Mouse (Mus musculus): Measurements from ENCODE around the gene Polr1b.

The Polr1b gene

DNA sequence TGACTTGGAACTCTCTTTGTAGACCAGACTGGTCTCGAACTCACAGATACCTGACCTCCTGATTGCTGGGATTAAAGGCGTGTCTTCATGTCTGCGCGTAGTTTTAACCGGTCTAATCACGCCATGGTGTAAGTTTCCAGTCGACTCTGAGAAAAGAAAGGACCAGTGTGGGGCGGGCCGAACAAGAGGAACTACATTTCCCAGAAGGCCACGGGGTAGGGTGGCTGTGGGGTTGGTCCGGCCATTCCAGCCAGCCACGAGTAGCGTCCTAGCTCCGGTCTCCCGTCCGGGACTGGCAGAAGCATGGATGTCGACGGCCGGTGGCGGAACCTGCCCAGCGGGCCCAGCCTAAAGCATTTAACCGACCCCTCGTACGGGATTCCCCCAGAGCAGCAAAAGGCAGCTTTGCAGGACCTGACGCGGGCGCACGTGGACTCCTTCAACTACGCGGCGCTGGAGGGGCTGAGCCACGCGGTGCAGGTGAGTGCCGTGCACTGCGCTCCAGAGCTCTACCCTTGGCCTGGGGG lies at the start of gene Polr1b:
Gene Polr1b (plus strand): TSS at position 212 of the 527 bp plus-strand sequence.
- peak; percentile 93 to 96 for DNase-seq (ENCODE audit: low spot score in 2 of 2)

GRCm38 (mm10) chr2:129052451-129052983 lies 48.3 kb upstream of the Polr1b start:
- no peak for DNase-seq (ENCODE audit: low spot score in 2 of 2)

DNA sequence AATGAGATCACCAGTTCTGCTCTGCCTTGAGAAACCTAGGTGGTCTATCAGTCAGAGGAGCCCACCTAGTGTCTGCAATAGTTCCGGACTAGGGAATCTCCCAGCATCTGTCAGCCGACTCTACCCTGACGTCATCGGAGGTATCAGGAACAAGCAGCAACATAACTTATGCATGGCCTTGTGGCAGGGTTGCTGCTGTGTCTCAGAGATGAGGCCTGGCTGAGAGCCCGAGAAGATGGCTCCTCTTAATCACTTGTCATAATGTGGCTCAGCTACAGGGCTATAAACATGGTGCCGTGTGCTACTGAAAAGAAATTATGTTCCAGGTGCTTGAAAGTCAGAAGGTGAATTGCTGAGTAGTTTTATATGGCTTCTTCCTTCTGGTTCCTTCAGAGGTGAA lies 45.1 kb upstream of the Polr1b start:
- DNase-seq (ENCODE audit: low spot score in 2 of 2): no peak

DNA sequence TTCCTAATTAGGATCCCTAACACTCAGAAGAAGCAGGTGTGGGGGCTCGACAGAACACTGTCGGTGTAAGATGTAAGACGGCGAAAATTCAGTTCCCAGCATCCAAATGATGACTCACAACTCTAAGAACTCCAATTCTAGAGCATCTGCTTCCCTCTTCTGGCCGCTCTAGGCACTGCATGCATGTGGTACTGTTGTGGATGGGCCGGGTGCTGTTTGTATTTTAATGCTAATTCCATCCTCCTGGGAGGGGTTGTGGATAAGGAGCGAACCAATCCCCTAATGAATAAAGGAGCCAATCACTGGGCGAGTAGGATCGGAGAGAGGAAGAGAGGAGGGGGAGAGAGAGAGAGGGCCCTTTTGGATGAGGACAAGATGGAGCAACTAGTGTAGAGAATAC lies 44.2 kb upstream of the Polr1b start:
- no peak for DNase-seq (ENCODE audit: low spot score in 2 of 2)

GRCm38 (mm10) chr2:129057256-129057655 lies 43.5 kb upstream of the Polr1b start:
- no peak for DNase-seq (ENCODE audit: low spot score in 2 of 2)

DNA sequence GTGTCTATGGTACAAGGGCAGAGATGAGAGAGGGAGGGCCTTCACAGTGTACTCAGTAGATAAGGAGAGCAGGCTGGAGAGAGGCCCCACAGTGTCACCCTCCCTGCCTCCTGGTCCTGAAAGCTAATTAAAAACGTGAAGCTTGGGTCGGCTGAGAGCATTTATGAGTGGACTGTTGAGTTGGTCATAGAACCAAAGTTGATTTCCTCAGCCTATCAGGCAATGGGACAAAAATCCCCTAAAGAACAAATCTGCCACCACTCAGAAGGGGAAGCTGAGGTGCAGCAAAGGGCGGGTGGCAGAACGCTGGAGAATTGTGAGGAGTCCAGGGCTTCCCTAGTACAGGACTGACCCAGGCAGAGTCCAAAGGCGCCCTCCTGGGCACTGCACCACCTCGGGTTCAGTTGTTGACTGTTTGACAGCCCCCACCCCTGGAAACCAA lies 42.9 kb upstream of the Polr1b start:
- no peak for DNase-seq (ENCODE audit: low spot score in 2 of 2)

DNA sequence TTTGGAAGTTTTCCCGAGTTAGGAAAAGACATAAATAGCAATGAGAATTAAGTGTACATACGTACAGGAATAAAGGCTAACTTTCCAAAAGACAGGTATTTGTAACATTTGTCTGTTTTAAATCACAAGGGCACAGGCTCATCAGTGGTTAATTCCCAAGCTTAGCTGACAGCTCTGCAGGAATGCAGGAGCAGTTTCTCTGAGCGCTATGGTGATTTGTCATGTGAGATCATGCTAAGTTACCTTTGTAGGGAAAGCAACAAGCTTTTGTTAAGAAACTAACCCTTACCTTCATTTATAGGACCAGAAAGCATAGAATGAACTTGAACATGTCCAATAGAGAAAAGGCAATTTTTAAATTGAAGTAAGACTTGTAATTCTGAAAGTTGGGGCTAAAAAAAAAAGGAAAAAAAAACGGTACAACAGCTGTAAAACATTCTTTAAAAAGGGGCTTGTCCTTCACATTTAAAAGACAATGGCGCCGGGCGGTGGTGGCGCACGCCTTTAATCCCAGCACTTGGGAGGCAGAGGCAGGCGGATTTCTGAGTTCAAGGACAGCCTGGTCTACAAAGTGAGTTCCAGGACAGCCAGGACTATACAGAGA lies 39.2 kb upstream of the Polr1b start:
- no peak for DNase-seq (ENCODE audit: low spot score in 2 of 2)

GRCm38 (mm10) chr2:129065437-129066282 lies 35.1 kb upstream of the Polr1b start, which contains the start of gene Ttl:
Gene Ttl (plus strand): TSS chr2:129065942.
- peak; percentile 67 to 78 for DNase-seq (ENCODE audit: low spot score in 2 of 2)

DNA sequence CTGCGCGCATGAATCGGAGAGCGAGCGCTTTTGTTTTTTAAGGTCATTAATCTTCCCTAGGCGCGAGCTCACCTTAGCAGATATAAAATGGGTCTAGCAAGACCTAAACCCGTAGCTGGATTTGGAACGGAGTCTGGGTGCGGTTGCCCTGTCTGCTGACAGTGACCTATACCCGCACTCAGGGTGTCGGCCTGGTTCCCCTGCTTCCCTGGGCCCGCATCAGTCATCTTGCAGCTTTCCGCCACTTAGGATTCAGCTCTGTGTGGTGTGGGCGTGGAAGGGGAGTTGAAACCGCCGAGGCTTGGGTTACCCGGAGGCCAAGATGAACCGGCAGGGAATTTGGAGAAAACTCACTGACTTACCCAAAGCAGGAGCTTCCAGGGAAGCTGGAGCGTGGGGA lies 34.5 kb upstream of the Polr1b start:
- peak; percentile 65 to 69 for DNase-seq (ENCODE audit: low spot score in 2 of 2)

DNA sequence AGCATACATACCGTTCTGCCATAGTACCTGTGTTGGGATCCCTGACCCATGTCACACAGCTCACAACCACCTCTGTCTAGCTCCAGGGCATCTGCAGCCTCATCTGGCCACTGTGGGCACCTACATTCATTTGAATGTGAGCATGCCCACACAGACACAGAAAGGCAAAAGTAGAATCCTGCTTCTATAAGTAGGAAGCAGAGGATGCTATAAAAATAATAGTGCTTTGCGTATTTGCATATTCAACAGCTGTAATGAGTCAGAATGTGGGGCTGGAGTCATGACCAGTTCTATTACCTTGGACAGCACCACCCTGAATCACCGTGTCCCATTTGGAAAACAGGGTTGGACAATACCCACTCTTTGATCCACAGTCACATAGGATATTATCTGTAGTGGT lies 30.5 kb upstream of the Polr1b start:
- DNase-seq (ENCODE audit: low spot score in 2 of 2): peak in 1 of 2 experiments; percentile 52

DNA sequence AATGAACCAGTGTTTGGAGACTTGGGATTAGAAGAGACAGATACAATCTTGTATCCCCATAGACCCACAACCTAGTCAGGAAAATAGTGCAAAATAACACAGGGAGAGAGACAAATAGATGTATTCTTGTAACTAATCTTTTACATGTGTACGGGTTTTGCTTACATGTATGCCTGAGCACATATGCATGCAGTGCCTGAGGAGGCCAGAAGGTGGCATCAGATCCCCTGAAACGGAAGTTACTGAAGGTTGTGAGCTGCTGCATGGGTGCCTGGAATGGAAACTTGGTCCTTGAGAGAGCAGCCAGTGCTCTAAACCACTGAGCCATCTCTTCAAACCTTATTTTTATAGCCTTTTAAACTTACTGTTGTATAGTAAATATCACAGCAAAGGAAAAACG lies 22.5 kb upstream of the Polr1b start:
- DNase-seq (ENCODE audit: low spot score in 2 of 2): no peak

DNA sequence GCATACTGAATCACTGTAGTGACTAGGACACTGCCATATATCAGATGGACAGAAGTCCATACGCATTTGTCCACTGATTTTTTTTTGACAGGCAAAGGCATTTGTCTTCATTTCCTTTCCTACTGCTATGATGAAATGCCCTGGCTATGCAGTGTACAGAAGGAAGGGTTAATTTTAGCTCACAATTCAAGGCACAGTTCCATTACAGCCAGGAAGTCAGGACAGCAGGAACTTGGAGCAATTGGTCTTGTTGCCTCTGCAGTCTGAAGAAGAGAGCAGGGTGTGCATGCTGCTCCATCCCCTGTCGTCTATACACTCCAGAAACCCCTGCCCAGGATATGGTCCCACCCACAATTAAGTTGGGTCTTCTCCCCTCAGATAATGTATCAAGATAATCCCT lies 21.6 kb upstream of the Polr1b start:
- no peak for DNase-seq (ENCODE audit: low spot score in 2 of 2)

DNA sequence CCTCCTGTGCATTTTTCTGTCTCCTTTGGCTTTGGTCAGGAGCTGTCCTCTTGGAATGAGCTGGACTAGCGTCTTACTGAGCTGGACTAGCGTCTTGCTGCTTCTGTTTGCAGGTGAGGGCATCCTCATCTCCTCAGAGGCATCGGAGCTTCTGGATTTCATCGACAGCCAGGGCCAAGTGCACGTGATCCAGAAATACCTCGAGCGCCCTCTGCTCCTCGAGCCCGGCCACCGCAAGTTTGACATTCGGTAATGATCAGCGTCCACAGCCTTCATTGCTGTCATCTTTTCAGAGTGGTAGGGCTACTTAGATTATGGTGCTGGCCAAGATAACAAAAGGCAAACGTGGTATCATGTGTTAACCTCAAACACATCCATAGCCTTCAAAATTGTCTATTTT lies 19.7 kb upstream of the Polr1b start:
- DNase-seq (ENCODE audit: low spot score in 2 of 2): no peak

- DNase-seq (ENCODE audit: low spot score in 2 of 2): no peak
Observed at GRCm38 (mm10) chr2:129083514-129083913, 17.3 kb upstream of the Polr1b start.

DNA sequence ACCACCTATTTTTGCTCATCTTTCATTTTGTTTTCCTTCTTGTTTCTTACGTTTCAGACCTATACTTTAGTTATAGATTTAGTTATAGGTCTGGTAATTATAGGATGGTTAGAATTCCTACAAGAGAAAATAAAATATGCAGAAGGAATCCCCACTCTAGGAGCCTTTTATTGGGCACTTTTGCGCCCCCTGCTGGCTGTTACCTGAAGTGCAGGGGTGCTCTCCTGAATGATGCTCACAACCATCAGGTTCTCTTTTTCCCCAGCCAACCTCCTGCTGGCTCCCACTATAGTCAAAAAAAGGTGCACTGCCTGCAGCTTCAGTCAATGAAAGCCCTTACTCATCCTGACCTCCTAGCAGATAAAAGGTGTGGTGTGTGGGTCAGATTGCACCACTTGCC lies 15.8 kb upstream of the Polr1b start:
- peak in 1 of 2 experiments; percentile 32 for DNase-seq (ENCODE audit: low spot score in 2 of 2)

GRCm38 (mm10) chr2:129087520-129087919 lies 13.3 kb upstream of the Polr1b start:
- no peak for DNase-seq (ENCODE audit: low spot score in 2 of 2)

GRCm38 (mm10) chr2:129090370-129090769 lies 10.4 kb upstream of the Polr1b start:
- DNase-seq (ENCODE audit: low spot score in 2 of 2): peak in 1 of 2 experiments; percentile 24

GRCm38 (mm10) chr2:129092810-129093209 lies 8.0 kb upstream of the Polr1b start:
- DNase-seq (ENCODE audit: low spot score in 2 of 2): peak in 1 of 2 experiments; percentile 60

GRCm38 (mm10) chr2:129093926-129094724 lies 6.7 kb upstream of the Polr1b start:
- DNase-seq (ENCODE audit: low spot score in 2 of 2): peak; percentile 58 to 70

DNA sequence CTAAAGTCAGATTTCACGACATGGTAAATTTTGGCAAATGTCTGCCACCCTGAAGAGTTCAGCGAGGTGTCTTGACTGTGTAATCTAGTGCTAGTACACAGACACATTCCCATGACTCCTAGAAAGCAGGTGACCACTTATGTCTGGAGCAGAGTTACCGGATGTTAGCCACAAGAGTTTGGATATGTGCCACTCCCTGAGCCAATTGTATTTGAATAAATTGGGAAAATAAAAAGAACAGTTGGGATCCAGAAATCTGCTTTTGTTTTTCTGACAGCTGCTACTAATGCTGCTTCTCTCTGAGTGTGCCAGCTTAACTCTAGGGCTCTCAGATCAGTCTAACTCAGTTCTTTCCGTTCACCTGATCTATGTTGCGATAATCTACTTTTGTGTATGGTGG lies 12.1 kb downstream of the Polr1b start:
- no peak for DNase-seq (ENCODE audit: low spot score in 2 of 2)

- DNase-seq (ENCODE audit: low spot score in 2 of 2): no peak
Observed at GRCm38 (mm10) chr2:129115706-129116367, 15.0 kb downstream of the Polr1b start.

All from frontal cortex, postnatal 36 days (tissue).